Mouse (Mus musculus) hindbrain, embryonic 13.5 days (tissue): ENCODE results near the gene Nampt. TPM values are rescaled to one million over a fixed set of nuclear protein-coding genes. Genes with fewer than 3 reads are reported as not detected.
"Not testable (repeated sequence)": the region's sequence is repeated elsewhere in the genome, so short reads cannot be mapped to it uniquely, and the experiment has no call there.

ENCODE experiments used
- ATAC-seq: fragments of 200-750 bp; cut with Nextera tagmentation; 2 replicates; pipeline ENCODE4 v1.8.0; 2017; ENCODE audit warnings: moderate TSS enrichment; ENCODE audit not compliant: low FRiP score
- H3K27ac ChIP-seq: fragments of 300-500 bp; sonication (generic); 2 replicates; pipeline ENCODE4 v1.5.1; 2015; ENCODE audit warnings: inconsistent platforms, mild to moderate bottlenecking, moderate library complexity
- H3K27me3 ChIP-seq: fragments of 300-500 bp; sonication (generic); 2 replicates; pipeline ENCODE4 v1.6.1; 2015; ENCODE audit warnings: mild to moderate bottlenecking, inconsistent platforms
- H3K36me3 ChIP-seq: fragments of 300-500 bp; sonication (generic); 2 replicates; pipeline ENCODE4 v1.6.1; 2015; ENCODE audit warnings: mild to moderate bottlenecking, inconsistent platforms
- H3K4me1 ChIP-seq: fragments of 300-500 bp; sonication (generic); replicated peaks from 2 replicates; pipeline ENCODE4 v1.6.1; 2015; ENCODE audit warnings: inconsistent platforms
- H3K4me2 ChIP-seq: fragments of 300-500 bp; sonication (generic); 2 replicates; pipeline ENCODE4 v1.6.1; 2015; ENCODE audit warnings: inconsistent platforms, mild to moderate bottlenecking, moderate library complexity
- H3K4me3 ChIP-seq: fragments of 300-500 bp; sonication (generic); 2 replicates; pipeline ENCODE4 v1.5.1; 2015; ENCODE audit warnings: mild to moderate bottlenecking, inconsistent platforms
- H3K9ac ChIP-seq: fragments of 300-500 bp; sonication (generic); 2 replicates; pipeline ENCODE4 v1.6.1; 2015; ENCODE audit warnings: mild to moderate bottlenecking, inconsistent platforms
- H3K9me3 ChIP-seq: fragments of 300-500 bp; sonication (generic); 2 replicates; pipeline ENCODE4 v1.6.1; 2016; ENCODE audit warnings: inconsistent platforms
- WGBS: fragments of 180-500 bp; shearing (Covaris S2); methylation state at CpG from one replicate; pipeline ENCODE4 v1.1.7; 2015; 5-methylcytosine and 5-hydroxymethylcytosine counted together
- polyA plus RNA-seq: library from polyadenylated mRNA; unstranded; fragments of >200 nt; fragmentation: Nextera tagmentation; extraction: Ambion mirVana; gene quantifications from 2 replicates; pipeline ENCODE4 v1.2.1, GENCODE M21; 2015

The Nampt gene
- polyA plus RNA-seq, 1 experiment from 2014 or later, result 31.4 TPM

DNA sequence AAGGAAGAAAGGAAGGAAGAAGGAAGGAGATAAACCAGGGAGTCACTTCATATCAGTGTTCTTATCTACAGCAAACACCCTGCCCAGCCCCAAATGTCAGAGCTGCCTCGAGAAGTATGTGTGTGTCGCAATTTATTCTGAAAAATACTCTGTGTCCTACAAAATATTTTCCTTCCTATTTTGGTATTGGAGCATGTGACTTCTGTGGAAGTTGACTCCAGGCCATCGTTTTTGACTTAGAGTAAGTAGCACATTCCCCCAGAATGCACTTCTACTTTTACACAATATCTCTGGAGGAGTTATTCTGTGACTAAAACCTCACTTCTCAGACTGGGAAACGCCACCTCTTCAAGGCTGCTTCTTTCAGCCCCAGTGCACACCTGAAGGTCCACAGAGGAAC is 71.1 kb downstream of the Nampt start:
- WGBS, result 85% methylated on average over 4 of the region's 4 CpGs
- H3K9ac ChIP-seq, result no peak overlapping the region
- H3K4me3 ChIP-seq, result no peak overlapping the region
- no peak overlapping the region for H3K27ac ChIP-seq
- H3K4me1 ChIP-seq, result peaks cover 14% of the 10 kb centered on the region; the same call in 1 of the 2 replicates
- no peak overlapping the region for H3K4me2 ChIP-seq
- H3K9me3 ChIP-seq, result no peaks in the 10 kb centered on the region
- H3K27me3 ChIP-seq, result no peaks in the 10 kb centered on the region
- no peaks in the 10 kb centered on the region for H3K36me3 ChIP-seq
- no peak for ATAC-seq

GRCm38 (mm10) chr12:32891271-32891670 is 71.9 kb downstream of the Nampt start:
- WGBS, result 90% methylated on average over 13 of the region's 13 CpGs

GRCm38 (mm10) chr12:32893212-32893611 is 73.9 kb downstream of the Nampt start:
- Histone ChIP-seq H3K36me3 (no peaks in the 10 kb centered on the region), H3K27me3 (no peaks in the 10 kb centered on the region), H3K4me3 (no peak overlapping the region), H3K9ac (no peak overlapping the region), H3K9me3 (no peaks in the 10 kb centered on the region), H3K4me2 (no peak overlapping the region), H3K27ac (no peak overlapping the region), H3K4me1 (peaks cover 14% of the 10 kb centered on the region; the same call in 1 of the 2 replicates)
- peak; percentile 53; the same call in 1 of the 2 replicates for ATAC-seq
- 38% methylated on average over 12 of the region's 12 CpGs for WGBS

More at GRCm38 (mm10) chr12:32891271-32891670, 71.9 kb downstream of the Nampt start:
- H3K4me3 ChIP-seq, H3K36me3 ChIP-seq, H3K27ac ChIP-seq, H3K4me2 ChIP-seq, ATAC-seq, H3K27me3 ChIP-seq, H3K9ac ChIP-seq, H3K9me3 ChIP-seq: not testable (repeated sequence)
- peaks cover 14% of the 10 kb centered on the region; the same call in 1 of the 2 replicates for H3K4me1 ChIP-seq

DNA sequence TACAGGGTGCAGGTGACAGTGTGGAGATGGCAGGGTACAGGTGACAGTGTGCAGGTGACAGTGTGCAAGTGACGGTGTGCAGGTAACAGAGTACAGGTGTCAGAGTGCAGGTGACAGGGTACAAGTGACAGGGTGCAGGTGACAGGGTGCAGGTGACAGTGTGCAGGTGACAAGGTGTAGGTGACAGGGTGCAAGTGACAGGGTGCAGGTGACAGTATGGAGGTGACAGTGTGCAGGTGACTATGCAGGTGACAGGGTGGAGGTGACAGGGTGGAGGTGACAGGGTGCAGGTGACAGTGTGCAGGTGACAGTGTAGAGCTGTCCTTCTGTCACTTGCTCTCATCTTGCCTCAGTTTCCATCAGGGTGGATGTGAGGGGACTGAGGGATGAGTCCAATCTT is 76.5 kb downstream of the Nampt start:
- Histone ChIP-seq H3K27me3 (0 out of 2 replicates have a peak, but pooled peaks cover 2% of the 10 kb centered on the region), H3K36me3 (no peaks in the 10 kb centered on the region), H3K27ac (no peak overlapping the region), H3K9ac (no peak overlapping the region), H3K4me1 (peaks cover 14% of the 10 kb centered on the region; the same call in 1 of the 2 replicates), H3K4me3 (no peak overlapping the region), H3K9me3 (no peaks in the 10 kb centered on the region), H3K4me2 (no peak overlapping the region)
- 97% methylated on average over 1 of the region's 1 CpGs for WGBS
- no peak for ATAC-seq

- Histone ChIP-seq H3K27ac (no peak overlapping the region), H3K4me3 (no peak overlapping the region), H3K4me2 (no peak overlapping the region), H3K9ac (0 out of 2 replicates have a peak overlapping the region, but pooled peaks have one; percentile 15), H3K27me3 (0 out of 2 replicates have a peak, but pooled peaks cover 2% of the 10 kb centered on the region), H3K9me3 (no peaks in the 10 kb centered on the region), H3K4me1 (peaks cover 14% of the 10 kb centered on the region; the same call in 1 of the 2 replicates), H3K36me3 (no peaks in the 10 kb centered on the region)
- ATAC-seq, result no peak
- 87% methylated on average over 7 of the region's 7 CpGs for WGBS
Measured at GRCm38 (mm10) chr12:32896496-32896895, 77.2 kb downstream of the Nampt start.

DNA sequence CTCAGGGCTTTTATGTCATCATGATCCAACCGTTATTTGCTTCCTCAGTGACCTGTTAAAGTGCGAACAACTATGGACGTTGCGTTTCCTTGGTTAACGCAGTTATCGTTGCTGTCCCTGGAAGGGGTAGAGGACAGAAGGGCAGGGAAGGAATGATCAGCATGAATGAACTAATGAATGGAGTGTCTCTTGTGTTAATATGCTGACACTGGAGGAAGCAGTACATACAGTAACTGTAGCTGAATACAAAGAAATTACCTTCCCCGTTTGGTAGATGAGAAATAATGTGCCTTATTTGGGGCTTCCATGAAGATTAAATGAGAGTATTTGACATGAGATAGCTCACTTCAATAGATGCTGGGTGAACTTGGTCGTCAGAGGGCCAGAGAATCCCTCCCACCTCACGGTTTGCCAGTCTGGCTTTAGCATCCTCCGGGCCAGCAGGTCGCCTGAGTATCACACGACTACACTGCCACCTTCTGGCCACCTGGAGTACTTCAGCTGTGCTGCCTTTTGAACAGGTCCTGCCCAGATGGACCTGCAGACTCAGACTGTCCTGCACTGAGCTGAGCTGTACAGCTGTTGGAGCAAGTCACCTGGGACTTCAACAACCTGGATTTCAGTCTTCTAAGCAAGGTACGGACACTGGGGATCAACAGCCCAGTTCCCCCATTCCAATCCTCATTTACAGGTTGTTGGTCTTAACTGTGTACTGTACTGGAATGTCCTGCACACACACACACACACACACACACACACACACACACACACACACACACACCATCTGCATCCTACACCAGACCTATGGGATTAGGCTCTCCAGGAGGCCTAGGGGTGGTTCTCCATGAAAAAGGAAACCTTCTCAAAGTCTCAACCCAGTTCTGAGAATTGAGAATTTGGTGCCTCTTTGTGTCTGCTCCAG is 78.1 kb downstream of the Nampt start:
- 48% methylated on average over 13 of the region's 13 CpGs for WGBS

DNA sequence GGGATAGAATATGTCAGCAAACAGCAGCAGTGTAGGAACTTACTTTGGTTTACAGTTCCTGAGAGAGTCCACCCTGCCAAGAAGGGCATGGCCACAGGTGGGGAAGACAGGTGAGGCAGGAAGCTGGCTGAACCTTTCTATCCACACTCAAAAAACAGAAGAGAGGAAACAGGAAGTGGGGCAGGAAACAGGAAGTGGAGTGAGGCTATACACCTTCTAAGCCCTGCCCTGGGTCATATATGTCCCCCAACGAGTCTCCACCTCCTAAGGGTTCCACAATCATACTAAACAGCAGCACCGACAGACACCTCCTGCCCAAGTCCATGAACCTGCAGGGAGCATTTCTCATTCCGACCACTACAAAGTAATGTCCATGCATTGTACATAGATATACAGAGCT is 81.7 kb downstream of the Nampt start:
- Histone ChIP-seq H3K27ac (no peak overlapping the region), H3K9me3 (no peaks in the 10 kb centered on the region), H3K4me3 (no peak overlapping the region), H3K4me1 (no peaks in the 10 kb centered on the region), H3K27me3 (0 out of 2 replicates have a peak, but pooled peaks cover 2% of the 10 kb centered on the region), H3K36me3 (no peaks in the 10 kb centered on the region), H3K4me2 (no peak overlapping the region), H3K9ac (no peak overlapping the region)
- ATAC-seq, result no peak
- 83% methylated on average over 3 of the region's 3 CpGs for WGBS

More for the DNA sequence above, 78.1 kb downstream of the Nampt start:
- ATAC-seq, result peak; percentile 81
- Histone ChIP-seq H3K36me3 (no peaks in the 10 kb centered on the region), H3K4me3 (no peak overlapping the region), H3K27ac (no peak overlapping the region), H3K9me3 (no peaks in the 10 kb centered on the region), H3K4me1 (peaks cover 14% of the 10 kb centered on the region; the same call in 1 of the 2 replicates), H3K9ac (no peak overlapping the region), H3K4me2 (no peak overlapping the region), H3K27me3 (0 out of 2 replicates have a peak, but pooled peaks cover 2% of the 10 kb centered on the region)

Other genes starting within 250 kb of the Nampt start
- gene Sypl, start 134.3 kb downstream of the Nampt start, polyA plus RNA-seq, result 39.2 and 45.3 TPM in 2 replicates